Mouse (Mus musculus): Measurements from ENCODE around the gene Spg7. TPM values are rescaled to one million over a fixed set of nuclear protein-coding genes. Genes with fewer than 3 reads are reported as not detected.
A peak's percentile ranks its signal among the peaks of the same experiment; 100 is the strongest.
"Not testable (repeated sequence)": the region's sequence is repeated elsewhere in the genome, so short reads cannot be mapped to it uniquely, and the experiment has no call there.

The Spg7 gene
- total RNA-seq, 1 experiment from 2014 or later = 65.8 TPM

DNA sequence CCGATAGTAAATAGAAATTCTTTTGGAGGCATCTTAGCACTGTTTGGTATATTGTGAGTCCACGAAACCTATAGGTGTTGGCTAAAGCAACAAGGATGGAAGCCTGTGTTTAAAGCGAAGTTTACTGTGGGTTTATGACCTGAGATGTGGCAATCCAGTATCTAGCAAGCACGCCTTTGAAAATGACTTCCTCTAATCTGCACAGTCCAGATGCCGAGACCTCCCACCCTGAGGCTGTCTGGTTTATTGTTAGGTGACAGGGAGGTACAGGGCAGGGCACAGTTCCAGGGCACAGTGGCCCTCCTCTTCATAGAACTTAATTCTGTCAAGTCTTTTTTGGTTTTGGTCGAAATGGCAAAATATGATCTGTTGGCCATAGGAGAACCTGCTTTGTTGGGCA lies 14.5 kb downstream of the Spg7 start:
- ATAC-seq (ENCODE audit: extremely low read depth, insufficient number of reproducible peaks, low FRiP score, poor library complexity, severe bottlenecking) = no peak

DNA sequence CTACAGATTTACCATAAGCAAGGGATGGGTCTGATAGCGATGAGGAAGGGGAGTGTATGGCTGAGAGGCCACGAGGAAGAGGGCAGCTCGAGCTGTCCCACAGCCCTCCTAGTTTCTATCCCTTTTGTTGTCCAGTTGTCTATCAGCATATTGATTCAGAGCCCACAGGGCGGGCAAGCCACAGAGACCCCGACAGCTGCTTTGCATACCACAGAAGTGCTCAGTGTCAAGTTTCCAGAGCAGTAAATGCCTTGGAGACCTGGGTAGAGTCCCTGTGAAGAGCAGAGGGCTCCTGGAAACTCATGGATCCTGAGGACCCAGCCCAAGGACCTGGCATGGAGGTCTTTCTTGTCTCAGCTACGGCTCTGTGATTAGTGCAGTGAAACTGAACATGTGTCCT lies 20.3 kb downstream of the Spg7 start:
- ATAC-seq (ENCODE audit: extremely low read depth, insufficient number of reproducible peaks, low FRiP score, poor library complexity, severe bottlenecking) = no peak

DNA sequence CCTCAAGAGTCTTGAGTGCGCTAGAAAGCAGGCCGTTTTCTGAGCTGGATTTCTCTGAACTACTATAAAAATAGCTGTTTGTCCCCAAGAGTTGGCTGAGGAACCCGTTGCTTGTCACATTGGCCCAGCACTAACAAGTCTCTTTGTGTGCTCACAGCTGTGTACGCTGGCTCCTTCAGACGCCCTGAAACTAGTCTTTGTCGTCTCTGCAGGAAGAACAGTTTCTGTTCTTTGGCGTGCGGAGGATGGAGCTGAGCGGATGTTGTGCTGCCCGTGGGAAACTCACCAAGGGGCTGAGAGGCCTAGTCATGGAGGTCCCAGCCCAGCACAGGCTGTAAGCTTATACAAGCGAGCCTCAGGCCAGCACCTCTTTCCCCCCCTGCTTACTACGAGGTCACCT lies 20.9 kb downstream of the Spg7 start:
- ATAC-seq (ENCODE audit: extremely low read depth, insufficient number of reproducible peaks, low FRiP score, poor library complexity, severe bottlenecking) = no peak

DNA sequence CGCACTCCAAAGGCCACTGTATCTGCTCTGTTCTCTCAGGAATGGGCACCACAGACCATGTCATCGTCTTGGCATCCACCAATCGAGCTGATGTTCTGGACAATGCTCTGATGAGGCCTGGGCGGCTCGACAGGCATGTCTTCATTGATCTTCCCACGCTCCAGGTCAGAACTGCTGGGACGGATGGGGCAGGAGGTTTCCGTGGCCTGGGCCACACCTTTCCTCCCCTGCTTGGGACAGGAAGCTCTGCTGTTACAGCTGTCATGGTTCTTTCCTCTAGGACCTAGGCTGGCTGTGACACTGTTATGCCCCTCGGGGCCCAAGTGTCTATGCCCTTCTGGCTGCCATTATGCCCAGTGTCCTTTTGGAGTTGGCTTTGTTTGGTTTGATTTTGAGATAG lies 24.5 kb downstream of the Spg7 start:
- no peak for ATAC-seq (ENCODE audit: extremely low read depth, insufficient number of reproducible peaks, low FRiP score, poor library complexity, severe bottlenecking)

DNA sequence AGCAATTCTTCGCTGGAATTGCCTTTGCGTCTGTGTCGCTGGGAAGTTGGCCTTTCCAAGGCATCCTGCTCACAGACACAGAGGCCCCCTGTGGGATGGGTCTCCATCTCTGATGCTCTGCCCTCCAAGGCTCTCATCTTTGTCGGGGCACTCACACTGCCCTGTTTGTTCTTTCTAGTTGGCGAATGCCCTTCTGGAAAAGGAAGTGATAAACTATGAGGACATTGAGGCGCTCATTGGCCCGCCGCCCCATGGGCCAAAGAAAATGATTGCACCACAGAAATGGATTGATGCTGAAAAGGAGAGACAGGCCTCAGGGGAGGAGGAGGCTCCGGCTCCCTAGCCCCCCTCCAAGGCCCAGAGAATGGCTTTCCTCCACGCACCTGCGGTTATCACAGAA lies 34.5 kb downstream of the Spg7 start:
- ATAC-seq (ENCODE audit: extremely low read depth, insufficient number of reproducible peaks, low FRiP score, poor library complexity, severe bottlenecking) = no peak

DNA sequence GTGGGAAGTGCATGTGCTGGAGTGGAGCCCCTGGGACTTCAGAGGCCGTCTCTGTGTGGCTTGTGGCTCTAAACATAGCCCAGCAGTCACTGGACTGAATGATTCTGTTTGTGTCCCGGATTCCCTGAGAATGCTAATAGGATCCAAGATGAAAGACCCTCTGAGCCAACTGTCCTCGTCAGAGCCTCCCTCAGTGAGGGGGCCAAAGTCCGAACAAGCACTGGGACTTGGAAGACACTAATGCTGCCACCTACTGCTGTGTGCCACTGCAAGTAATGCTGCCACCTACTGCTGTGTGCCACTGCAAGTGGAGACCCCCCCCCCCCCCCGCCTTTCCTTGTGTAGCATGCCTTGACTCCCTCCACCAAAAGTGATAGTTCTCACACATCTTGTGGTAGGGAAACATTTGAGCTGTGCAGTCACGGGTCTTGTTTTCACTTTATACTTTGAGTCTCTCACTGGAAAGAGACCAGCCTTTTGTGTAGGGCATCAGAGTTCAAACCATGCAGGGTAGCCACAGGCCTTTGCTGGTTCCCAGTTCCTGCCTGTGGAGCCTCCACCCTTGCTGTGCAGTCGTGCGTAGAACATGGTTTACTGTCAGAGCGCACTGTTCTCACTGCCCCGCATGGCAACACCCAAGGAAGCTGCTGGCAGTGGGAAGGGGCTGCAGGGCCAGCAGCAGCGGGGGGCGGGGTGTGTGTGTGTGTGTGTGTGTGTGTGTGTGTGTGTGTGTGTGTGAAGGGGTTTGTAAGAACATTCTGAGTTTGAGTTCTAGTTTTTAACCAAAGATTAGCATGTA lies 35.2 kb downstream of the Spg7 start:
- no peak for ATAC-seq (ENCODE audit: extremely low read depth, insufficient number of reproducible peaks, low FRiP score, poor library complexity, severe bottlenecking)

DNA sequence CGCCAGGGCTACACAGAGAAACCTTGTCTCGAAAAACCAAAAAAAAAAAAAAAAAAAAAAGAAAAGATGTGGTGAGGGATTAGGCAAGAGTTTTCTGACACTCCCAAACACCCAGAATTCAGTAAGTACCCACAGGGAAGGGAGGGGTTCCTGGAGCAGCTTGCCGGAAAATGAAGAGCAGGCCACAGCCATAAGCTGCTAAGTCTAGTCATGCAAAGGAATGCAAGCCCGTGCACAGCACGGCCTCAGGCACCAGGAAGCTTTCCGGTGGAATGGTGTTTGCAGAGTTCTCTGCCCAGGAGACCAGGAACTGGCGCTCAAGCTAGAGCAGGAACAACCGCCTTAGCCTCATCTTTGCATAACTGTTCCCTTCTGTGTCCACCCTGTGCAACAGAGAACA lies 37.5 kb downstream of the Spg7 start:
- ATAC-seq (ENCODE audit: extremely low read depth, insufficient number of reproducible peaks, low FRiP score, poor library complexity, severe bottlenecking) = no peak

DNA sequence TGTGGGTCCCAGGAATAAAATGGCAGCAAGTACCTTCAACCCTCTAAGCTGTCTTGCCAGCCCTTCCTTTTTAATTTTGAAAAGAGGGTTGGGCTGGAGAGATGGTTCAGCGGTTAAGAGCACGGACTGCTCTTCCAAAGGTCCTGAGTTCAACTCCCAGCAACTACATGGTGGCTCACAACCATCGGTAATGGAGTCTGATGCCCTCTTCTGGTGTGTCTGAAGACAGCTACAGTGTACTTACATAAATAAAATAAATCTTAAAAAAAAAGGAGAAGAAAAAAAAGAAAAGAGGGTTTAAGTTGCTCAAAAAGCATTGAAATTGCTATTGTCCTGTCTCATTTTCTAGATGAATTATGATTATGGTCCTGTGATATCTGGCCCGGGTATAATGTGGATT lies 38.5 kb downstream of the Spg7 start:
- ATAC-seq (ENCODE audit: extremely low read depth, insufficient number of reproducible peaks, low FRiP score, poor library complexity, severe bottlenecking) = no peak

DNA sequence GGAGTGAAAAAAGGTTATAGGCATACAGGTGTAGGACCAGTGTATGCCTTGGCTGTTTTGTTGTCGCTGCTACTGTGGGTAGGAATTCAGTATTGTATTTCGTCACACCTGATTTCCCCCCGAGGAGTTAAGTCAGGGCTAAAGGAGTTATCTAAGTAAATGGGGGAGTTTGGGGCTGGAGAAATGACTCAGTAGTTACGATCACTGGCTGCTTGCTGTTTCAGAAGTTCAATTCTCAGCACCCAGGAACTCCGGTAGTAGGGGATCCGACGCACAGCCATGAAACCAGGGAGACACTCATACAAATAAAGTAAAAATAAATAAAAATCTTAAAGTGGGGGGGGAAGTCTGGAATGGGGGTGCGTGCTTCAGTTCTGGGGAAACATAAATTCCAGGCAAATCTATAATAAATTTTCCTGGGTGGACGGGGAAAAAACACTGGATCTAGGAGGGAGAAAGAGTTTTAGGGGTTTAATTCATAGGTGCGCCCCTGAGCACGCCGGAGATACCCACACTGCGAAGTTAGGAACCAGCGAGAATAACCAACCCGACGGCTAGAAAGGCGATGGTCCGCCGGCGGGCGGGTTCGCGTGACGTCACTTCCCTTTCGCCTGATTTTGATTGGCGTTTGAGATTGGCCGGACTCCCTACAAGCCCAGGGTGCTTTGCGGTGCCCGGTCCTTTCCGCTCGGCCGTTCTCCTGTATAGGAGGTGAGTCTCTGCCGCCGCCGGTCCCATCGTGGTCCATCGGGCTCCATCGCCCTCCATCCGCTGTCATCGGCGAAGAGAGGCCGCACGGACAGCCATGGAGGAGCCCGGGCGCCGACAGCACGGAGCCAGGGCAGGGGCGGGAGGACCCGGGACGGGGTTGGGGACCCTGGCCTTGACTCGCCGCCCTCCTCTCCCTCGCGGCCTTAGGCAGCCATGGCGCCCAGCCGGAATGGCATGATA lies 39.3 kb downstream of the Spg7 start, which contains the start of gene Rpl13:
TSS of gene Rpl13 (plus strand) at position 616 of the 951 bp plus-strand sequence.
- ATAC-seq (ENCODE audit: extremely low read depth, insufficient number of reproducible peaks, low FRiP score, poor library complexity, severe bottlenecking) = peak; percentile 94

DNA sequence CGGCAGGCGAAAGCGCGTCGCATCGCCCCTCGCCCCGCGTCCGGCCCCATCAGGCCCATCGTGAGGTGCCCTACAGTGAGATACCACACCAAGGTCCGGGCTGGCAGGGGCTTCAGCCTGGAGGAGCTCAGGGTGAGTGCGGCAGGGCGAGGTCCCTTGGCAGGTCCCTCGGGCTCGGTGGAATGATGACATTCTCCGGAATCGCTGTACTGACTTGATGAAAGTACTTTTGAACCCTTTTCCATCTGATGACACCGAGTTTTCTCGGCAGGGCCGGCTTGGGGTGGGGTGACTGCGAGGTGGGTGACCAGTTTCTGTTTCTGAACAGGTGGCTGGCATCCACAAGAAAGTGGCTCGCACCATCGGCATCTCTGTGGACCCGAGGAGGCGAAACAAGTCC lies 40.1 kb downstream of the Spg7 start:
- not testable (repeated sequence) for ATAC-seq (ENCODE audit: extremely low read depth, insufficient number of reproducible peaks, low FRiP score, poor library complexity, severe bottlenecking)

DNA sequence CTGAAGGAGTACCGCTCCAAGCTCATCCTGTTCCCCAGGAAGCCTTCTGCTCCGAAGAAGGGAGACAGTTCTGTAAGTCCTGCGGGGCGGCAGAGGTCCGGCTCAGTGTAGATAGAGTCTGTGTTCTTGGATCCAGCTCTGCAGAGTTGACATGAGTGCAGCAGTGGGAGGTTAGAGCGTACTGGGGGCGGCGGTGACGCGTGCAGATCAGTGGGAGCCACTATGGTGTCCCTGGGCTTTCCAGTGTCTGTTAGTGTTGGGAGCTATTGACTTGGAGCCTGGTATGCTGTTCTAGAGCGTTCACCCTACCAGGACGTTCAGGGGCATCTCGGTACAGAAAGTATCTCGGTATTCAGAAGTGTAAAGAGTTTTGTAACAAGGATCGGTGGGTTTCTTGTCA lies 40.5 kb downstream of the Spg7 start:
- ATAC-seq (ENCODE audit: extremely low read depth, insufficient number of reproducible peaks, low FRiP score, poor library complexity, severe bottlenecking) = no peak

DNA sequence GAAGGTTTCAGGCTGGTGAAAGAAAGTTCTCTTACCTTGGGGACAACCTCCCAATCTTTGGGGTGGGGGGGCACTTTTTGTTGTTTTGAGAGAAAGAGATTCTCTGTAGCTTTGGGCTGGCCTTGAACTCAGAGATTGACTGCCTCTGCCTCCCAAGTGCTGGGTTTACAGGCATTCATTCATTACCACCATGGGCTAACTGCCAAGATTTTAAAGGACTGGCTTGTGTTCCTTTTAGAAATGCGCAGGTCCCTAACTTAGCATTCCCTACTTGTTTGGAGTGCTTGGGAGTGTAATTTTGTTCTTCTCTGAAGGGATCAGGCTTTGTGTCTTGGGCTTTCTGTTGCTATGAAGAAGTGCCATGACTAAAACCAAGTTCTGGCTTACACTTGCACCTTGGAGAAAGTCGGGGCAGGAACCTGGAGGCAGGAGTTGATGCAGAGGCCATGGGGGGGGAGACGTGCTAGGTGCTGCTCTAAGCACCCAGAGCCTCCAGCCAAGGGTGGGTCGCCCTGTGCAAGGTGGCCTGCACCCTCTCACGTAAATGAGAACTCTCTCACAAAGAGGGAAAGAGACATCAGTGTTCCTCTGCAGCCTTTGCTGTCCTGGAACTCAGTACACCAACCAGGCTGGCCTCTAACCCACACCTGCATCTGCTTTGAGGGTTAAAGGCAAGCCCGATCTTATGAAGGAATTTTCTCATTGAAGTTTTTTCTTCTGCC lies 41.5 kb downstream of the Spg7 start:
- ATAC-seq (ENCODE audit: extremely low read depth, insufficient number of reproducible peaks, low FRiP score, poor library complexity, severe bottlenecking) = no peak

DNA sequence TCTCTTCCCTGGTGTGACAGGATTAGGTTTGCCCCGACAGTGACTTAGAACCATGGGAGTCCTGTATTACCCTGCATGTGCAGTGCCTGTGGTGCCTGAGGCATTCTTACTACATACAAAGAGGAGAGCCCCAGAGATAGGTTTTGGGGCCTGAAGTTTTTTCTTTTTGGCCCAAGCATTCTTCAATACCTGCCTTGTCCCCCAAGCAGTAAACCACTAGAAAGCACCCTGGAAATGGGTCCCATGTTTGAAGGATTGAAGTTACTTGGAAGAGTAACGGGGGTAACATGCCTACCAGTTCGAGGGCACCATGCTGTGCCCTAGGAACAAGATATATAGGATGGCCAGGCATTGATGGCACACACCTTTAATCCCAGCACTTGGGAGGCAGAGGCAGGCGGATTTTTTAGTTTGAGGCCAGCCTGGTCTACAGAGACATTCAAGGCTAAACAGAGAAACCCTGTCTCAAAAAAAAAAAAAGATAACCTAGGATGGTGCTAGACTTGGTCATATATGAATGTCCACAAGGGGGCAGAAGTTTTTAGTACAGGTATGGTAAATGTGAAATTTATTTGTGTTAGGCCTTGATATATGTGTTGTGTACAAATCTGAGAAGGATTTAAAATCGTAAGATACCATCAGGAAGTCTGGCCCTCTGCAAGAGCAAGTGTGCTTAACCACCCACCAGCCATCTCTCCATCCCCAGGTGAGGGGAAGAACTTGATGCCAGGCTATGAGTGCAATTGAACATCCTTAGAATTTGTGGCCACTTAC lies 43.0 kb downstream of the Spg7 start:
- 0 out of 2 replicates have a peak, but pooled peaks have one; percentile 17 for ATAC-seq (ENCODE audit: extremely low read depth, insufficient number of reproducible peaks, low FRiP score, poor library complexity, severe bottlenecking)

DNA sequence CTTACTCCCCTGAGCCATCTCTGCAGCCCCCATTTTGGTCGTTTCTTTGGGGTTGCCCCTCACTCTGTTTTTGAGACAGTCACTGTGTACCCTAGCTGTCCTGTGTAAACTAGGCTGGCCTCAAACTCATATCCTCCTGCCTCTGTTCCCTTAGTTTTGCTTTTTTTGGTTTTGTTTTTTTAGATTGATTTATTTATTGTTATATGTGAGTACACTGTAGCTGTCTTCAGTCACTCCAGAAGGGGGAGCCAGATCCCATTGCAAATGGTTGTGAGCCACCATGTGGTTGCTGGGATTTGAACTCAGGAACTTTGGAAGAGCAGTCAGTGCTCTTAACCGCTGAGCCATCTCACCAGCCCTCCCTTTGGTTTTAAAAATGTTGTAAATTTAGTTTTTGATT lies 43.8 kb downstream of the Spg7 start:
- no peak for ATAC-seq (ENCODE audit: extremely low read depth, insufficient number of reproducible peaks, low FRiP score, poor library complexity, severe bottlenecking)

DNA sequence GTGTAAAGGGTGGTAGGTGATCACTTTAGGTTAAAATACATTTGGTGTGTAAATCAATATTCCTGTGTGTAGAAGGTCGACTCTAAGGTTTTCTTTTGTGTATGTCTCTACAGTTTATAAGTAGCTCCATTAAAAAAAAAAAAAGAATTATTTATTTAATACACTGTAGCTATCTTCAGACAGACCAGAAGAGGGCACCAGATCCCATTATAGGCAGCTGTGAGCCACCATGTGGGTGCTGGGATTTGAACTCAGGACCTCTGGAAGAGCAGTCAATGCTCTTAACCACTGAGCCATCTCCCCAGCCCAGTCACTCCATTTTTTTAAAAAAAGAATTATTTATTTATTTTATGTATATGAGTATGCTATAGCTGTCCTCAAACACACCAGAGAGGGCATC lies 45.3 kb downstream of the Spg7 start:
- no peak for ATAC-seq (ENCODE audit: extremely low read depth, insufficient number of reproducible peaks, low FRiP score, poor library complexity, severe bottlenecking)

DNA sequence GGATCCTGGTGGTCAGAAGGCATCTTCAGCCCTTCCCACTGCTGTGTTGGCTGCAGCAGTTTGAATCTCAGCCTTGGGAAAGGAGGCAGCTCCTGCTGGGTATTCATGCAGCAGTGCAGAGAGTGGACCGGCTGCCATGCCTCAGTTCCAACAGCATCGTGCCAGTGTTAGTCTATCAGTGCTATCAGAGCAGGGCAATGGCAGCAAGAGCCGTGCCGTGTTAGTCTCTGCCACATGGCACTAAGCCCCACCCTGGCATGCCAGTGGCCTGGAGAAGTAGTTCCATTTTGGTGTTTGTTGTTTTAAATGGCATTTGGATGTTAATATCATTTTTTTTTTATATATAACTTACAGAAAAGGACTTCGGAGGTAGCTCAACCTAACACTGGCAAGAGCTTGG lies 46.2 kb downstream of the Spg7 start:
- ATAC-seq (ENCODE audit: extremely low read depth, insufficient number of reproducible peaks, low FRiP score, poor library complexity, severe bottlenecking) = no peak

DNA sequence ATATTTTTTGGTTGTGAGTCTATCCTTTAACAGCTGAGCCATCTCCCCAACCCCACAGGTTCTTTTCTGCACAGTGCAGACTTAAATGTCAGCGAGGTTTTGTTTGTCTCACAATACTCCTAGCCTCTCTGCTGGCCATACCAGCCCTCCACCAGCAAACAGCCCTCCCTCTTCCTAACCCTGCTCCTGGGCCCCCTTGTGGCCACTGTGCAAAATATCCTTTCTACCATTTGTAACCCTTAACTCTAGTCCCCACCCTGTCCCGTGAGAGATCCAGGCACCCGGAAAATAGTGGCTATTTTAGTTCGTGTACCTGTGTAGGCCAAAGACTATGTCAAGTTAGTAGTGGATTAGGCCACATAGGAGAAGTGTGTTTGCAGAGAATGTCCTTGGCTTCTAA lies 47.9 kb downstream of the Spg7 start:
- ATAC-seq (ENCODE audit: extremely low read depth, insufficient number of reproducible peaks, low FRiP score, poor library complexity, severe bottlenecking) = peak; percentile 82

DNA sequence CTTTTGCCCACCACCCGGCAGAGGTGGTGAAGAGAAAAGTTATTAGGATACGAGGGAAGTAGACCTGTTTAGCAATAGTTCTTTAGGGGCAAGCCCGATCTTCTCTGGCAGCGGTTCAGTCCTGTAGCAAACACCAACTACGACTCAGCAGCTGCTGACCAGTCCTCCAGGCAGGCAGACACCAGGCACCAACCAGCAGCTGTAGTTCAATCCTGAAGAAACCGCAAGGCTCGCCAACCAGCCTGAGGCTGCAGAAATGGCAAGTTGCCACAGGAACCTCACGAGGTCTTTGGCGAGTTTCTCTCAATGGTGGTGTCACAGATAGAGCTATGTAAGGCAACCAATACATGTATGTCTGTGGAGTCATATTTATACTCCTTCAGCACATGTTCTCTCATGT lies 50.1 kb downstream of the Spg7 start:
- ATAC-seq (ENCODE audit: extremely low read depth, insufficient number of reproducible peaks, low FRiP score, poor library complexity, severe bottlenecking) = no peak

Data from neutrophil, adult 5-6 weeks (primary cell).